Mouse (Mus musculus): ENCODE data around the gene 4933425L06Rik. TPM values are rescaled to one million over a fixed set of nuclear protein-coding genes. Genes with fewer than 3 reads are reported as not detected.

The 4933425L06Rik gene
- polyA plus RNA-seq, 1 experiment from 2014 or later: not detected

- Histone ChIP-seq H3K27ac (replicated peaks; ENCODE audit: low read depth, low read length) (no peak within 1 kb of the TSS), H3K9me3 (replicated peaks; ENCODE audit: control insufficient read depth, low read length) (no peaks in the 10 kb centered on the region), H3K4me2 (ENCODE audit: low read depth, low read length) (peak within 1 kb of the TSS; percentile 95), H3K27me3 (ENCODE audit: control insufficient read depth, insufficient read depth, low read length) (peaks cover 3% of the 10 kb centered on the region; the same call in 1 of the 2 replicates), H3K4me1 (ENCODE audit: control insufficient read depth, insufficient read depth, low read length) (no peaks in the 10 kb centered on the region), H3K9ac (replicated peaks; ENCODE audit: low read length) (peak within 1 kb of the TSS; percentile 65), H3K4me3 (ENCODE audit: low read depth, low read length) (peak within 1 kb of the TSS; percentile 59), H3K36me3 (replicated peaks; ENCODE audit: control insufficient read depth, insufficient read depth, low read depth, low read length) (no peaks in the 10 kb centered on the region)
- DNase-seq (ENCODE audit: low spot score): peak; percentile 77
- peak; percentile 85 for ATAC-seq (replicated peaks; ENCODE audit: insufficient number of reproducible peaks, low FRiP score, low TSS enrichment, low read depth)
- WGBS: under 1% methylated on average over 74 of the region's 75 CpGs
Measured at GRCm38 (mm10) chr13:105054181-105054940, 27.6 kb upstream of the 4933425L06Rik start, which contains the start of gene Rgs7bp. Gene Rgs7bp, minus strand, starts transcription at chr13:105054930.

DNA sequence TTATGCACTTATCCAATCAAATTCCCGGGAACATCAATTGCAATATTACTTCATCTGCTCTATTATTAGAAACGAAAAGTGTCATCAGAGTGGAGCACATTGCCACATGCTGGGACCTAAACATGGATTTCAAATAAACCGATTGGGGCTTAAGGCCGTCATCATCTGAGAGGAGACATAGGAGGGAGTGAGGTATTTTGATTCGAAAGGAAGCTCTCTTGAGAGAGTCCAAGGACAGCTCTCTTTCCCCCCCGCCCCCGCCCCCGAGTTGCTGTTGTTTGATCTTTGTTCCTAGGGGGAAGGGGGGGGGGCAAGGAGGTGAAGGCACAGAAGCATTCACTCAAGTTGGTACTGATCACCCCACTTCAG is 27.0 kb upstream of the 4933425L06Rik start:
- no peak for ATAC-seq (replicated peaks; ENCODE audit: insufficient number of reproducible peaks, low FRiP score, low TSS enrichment, low read depth)
- Histone ChIP-seq H3K36me3 (replicated peaks; ENCODE audit: control insufficient read depth, insufficient read depth, low read depth, low read length) (no peaks in the 10 kb centered on the region), H3K4me2 (ENCODE audit: low read depth, low read length) (peak overlapping the region; percentile 95), H3K9me3 (replicated peaks; ENCODE audit: control insufficient read depth, low read length) (no peaks in the 10 kb centered on the region), H3K4me1 (ENCODE audit: control insufficient read depth, insufficient read depth, low read length) (no peaks in the 10 kb centered on the region), H3K27me3 (ENCODE audit: control insufficient read depth, insufficient read depth, low read length) (peaks cover 3% of the 10 kb centered on the region; the same call in 1 of the 2 replicates), H3K27ac (replicated peaks; ENCODE audit: low read depth, low read length) (no peak overlapping the region), H3K9ac (replicated peaks; ENCODE audit: low read length) (peak overlapping the region; percentile 65), H3K4me3 (ENCODE audit: low read depth, low read length) (peak overlapping the region; percentile 59)
- DNase-seq (ENCODE audit: low spot score): no peak
- WGBS: under 1% methylated on average over 8 of the region's 8 CpGs

DNA sequence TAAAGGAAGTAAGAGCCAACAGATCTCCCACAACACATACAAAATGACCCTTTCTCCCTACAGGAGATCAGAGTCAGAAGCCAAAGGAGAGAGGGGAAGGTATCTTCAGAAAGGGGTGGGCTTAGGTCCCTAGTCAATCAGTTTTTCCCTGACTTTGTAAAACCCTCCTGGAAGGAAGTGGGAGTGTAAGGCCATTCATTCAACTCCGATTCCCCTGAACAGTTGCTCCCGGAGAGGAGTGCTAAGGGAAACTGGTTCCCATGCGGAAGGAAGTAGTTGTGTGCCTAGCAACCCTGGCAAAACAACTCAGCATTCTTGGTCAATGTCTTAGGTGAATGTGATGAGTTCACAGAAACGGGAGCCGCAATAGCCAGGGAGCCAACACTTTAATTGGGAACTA is 26.5 kb upstream of the 4933425L06Rik start:
- no peaks in the 10 kb centered on the region for H3K36me3 ChIP-seq (replicated peaks; ENCODE audit: control insufficient read depth, insufficient read depth, low read depth, low read length)
- ATAC-seq (replicated peaks; ENCODE audit: insufficient number of reproducible peaks, low FRiP score, low TSS enrichment, low read depth) (no peak), DNase-seq (ENCODE audit: low spot score) (peak; percentile 35)
- H3K4me3 ChIP-seq (ENCODE audit: low read depth, low read length): no peak overlapping the region
- H3K27ac ChIP-seq (replicated peaks; ENCODE audit: low read depth, low read length): no peak overlapping the region
- H3K27me3 ChIP-seq (ENCODE audit: control insufficient read depth, insufficient read depth, low read length): peaks cover 3% of the 10 kb centered on the region; the same call in 1 of the 2 replicates
- no peaks in the 10 kb centered on the region for H3K4me1 ChIP-seq (ENCODE audit: control insufficient read depth, insufficient read depth, low read length)
- no peak overlapping the region for H3K4me2 ChIP-seq (ENCODE audit: low read depth, low read length)
- 17% methylated on average over 5 of the region's 5 CpGs for WGBS
- no peak overlapping the region for H3K9ac ChIP-seq (replicated peaks; ENCODE audit: low read length)
- H3K9me3 ChIP-seq (replicated peaks; ENCODE audit: control insufficient read depth, low read length): no peaks in the 10 kb centered on the region

- no peak overlapping the region for H3K4me2 ChIP-seq (ENCODE audit: low read depth, low read length)
- DNase-seq (ENCODE audit: low spot score) (no peak), ATAC-seq (replicated peaks; ENCODE audit: insufficient number of reproducible peaks, low FRiP score, low TSS enrichment, low read depth) (no peak)
- H3K27me3 ChIP-seq (ENCODE audit: control insufficient read depth, insufficient read depth, low read length): no peaks in the 10 kb centered on the region
- H3K9me3 ChIP-seq (replicated peaks; ENCODE audit: control insufficient read depth, low read length): no peaks in the 10 kb centered on the region
- H3K36me3 ChIP-seq (replicated peaks; ENCODE audit: control insufficient read depth, insufficient read depth, low read depth, low read length): no peaks in the 10 kb centered on the region
- H3K4me3 ChIP-seq (ENCODE audit: low read depth, low read length): no peak overlapping the region
- no peak overlapping the region for H3K9ac ChIP-seq (replicated peaks; ENCODE audit: low read length)
- H3K27ac ChIP-seq (replicated peaks; ENCODE audit: low read depth, low read length): no peak overlapping the region
- no peaks in the 10 kb centered on the region for H3K4me1 ChIP-seq (ENCODE audit: control insufficient read depth, insufficient read depth, low read length)
Measured at GRCm38 (mm10) chr13:105066119-105066518, 15.8 kb upstream of the 4933425L06Rik start.

DNA sequence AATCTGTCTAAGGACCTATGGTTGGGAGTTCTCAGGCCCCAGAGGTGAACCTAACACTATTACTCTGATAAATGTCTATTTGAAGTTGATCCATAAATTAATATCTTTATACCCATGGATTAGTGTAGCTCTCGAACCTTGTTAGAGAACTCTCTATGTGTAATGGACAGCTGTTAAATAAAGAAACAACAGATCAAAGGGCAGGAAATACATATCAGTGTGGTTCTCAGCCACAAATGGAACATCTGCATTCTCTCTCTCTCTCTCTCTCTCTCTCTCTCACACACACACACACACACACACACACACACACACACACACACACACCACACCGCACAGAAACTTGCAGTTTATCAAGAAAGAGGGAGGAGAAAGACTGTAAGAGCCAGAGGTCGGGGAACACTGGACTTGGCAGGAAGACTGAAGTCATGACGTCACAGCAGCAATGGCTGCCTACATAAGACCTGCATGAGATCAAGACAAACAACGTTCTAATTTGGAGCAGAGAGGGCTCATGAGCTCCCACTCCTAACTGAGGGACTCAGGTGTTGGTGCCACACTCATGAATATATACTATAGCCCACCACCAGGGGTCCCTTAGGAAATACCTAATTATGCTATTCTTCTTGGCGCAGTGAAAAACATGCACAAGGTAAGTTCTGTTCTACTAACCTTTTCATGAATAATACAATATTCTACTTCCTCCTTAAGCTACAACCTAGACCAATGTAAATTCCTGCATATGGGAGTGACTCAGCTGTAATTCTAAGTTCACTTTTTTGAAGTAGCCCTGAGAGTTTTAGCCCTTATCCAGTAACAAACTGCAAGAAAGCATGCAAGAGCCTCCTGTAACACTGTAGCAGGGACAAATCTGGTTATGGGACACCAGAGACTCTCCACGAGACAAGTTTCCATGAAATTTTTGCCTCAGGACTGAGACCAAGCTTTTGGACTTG is 14.8 kb upstream of the 4933425L06Rik start:
- Histone ChIP-seq H3K27me3 (ENCODE audit: control insufficient read depth, insufficient read depth, low read length) (no peaks in the 10 kb centered on the region), H3K4me1 (ENCODE audit: control insufficient read depth, insufficient read depth, low read length) (no peaks in the 10 kb centered on the region), H3K9me3 (replicated peaks; ENCODE audit: control insufficient read depth, low read length) (no peaks in the 10 kb centered on the region), H3K9ac (replicated peaks; ENCODE audit: low read length) (no peak overlapping the region), H3K4me2 (ENCODE audit: low read depth, low read length) (no peak overlapping the region), H3K36me3 (replicated peaks; ENCODE audit: control insufficient read depth, insufficient read depth, low read depth, low read length) (no peaks in the 10 kb centered on the region), H3K4me3 (ENCODE audit: low read depth, low read length) (no peak overlapping the region), H3K27ac (replicated peaks; ENCODE audit: low read depth, low read length) (no peak overlapping the region)
- 69% methylated on average over 7 of the region's 7 CpGs for WGBS
- no peak for ATAC-seq (replicated peaks; ENCODE audit: insufficient number of reproducible peaks, low FRiP score, low TSS enrichment, low read depth)
- DNase-seq (ENCODE audit: low spot score): no peak

DNA sequence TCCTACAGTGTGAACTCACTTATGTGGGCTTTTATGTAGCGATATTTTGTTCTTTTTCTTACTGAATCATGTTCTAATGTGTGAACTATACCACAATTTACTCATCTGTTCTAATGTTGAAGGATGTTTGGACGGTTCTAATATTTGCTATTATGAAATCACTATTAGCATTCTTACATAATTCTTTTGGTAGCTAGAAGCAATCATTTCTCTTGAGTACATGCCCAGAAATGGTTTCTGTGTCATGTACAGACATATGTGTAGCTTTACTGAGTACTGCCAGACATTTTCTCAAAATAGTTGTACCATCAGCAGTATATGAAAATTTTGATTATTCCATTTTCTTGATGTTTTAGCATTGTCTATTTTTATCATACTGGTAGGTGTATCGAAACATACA is 7.4 kb downstream of the 4933425L06Rik start:
- no peak overlapping the region for H3K27ac ChIP-seq (replicated peaks; ENCODE audit: low read depth, low read length)
- no peak overlapping the region for H3K4me2 ChIP-seq (ENCODE audit: low read depth, low read length)
- no peaks in the 10 kb centered on the region for H3K27me3 ChIP-seq (ENCODE audit: control insufficient read depth, insufficient read depth, low read length)
- 90% methylated on average over 3 of the region's 3 CpGs for WGBS
- H3K4me3 ChIP-seq (ENCODE audit: low read depth, low read length): no peak overlapping the region
- H3K36me3 ChIP-seq (replicated peaks; ENCODE audit: control insufficient read depth, insufficient read depth, low read depth, low read length): no peaks in the 10 kb centered on the region
- no peak for DNase-seq (ENCODE audit: low spot score)
- no peak overlapping the region for H3K9ac ChIP-seq (replicated peaks; ENCODE audit: low read length)
- H3K9me3 ChIP-seq (replicated peaks; ENCODE audit: control insufficient read depth, low read length): no peaks in the 10 kb centered on the region
- H3K4me1 ChIP-seq (ENCODE audit: control insufficient read depth, insufficient read depth, low read length): no peaks in the 10 kb centered on the region
- ATAC-seq (replicated peaks; ENCODE audit: insufficient number of reproducible peaks, low FRiP score, low TSS enrichment, low read depth): no peak

DNA sequence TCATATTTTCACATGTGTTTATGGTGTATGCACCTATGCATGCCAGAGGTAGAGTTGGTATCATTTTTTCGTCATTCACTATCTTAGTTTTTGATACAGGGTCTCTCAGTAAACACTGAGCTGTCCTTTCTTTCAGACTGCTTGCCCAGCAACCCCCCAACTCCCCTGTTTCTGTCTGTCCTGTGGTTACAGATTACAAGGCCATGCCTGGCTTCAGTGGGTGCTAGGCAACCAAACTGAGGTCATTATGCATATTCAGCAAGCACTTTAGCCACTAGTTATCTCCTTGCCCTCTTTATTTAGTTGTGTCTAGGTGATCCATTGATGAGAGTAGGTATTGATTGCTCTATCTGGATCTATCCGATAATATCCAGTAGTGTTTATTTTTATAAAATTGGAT is 14.4 kb downstream of the 4933425L06Rik start:
- no peak for ATAC-seq (replicated peaks; ENCODE audit: insufficient number of reproducible peaks, low FRiP score, low TSS enrichment, low read depth)
- WGBS: 79% methylated on average over 2 of the region's 2 CpGs
- Histone ChIP-seq H3K27ac (replicated peaks; ENCODE audit: low read depth, low read length) (no peak overlapping the region), H3K4me2 (ENCODE audit: low read depth, low read length) (no peak overlapping the region), H3K36me3 (replicated peaks; ENCODE audit: control insufficient read depth, insufficient read depth, low read depth, low read length) (no peaks in the 10 kb centered on the region), H3K9ac (replicated peaks; ENCODE audit: low read length) (no peak overlapping the region), H3K4me1 (ENCODE audit: control insufficient read depth, insufficient read depth, low read length) (no peaks in the 10 kb centered on the region), H3K9me3 (replicated peaks; ENCODE audit: control insufficient read depth, low read length) (no peaks in the 10 kb centered on the region), H3K4me3 (ENCODE audit: low read depth, low read length) (no peak overlapping the region), H3K27me3 (ENCODE audit: control insufficient read depth, insufficient read depth, low read length) (no peaks in the 10 kb centered on the region)
- no peak for DNase-seq (ENCODE audit: low spot score)

- Histone ChIP-seq H3K27me3 (ENCODE audit: control insufficient read depth, insufficient read depth, low read length) (no peaks in the 10 kb centered on the region), H3K9me3 (replicated peaks; ENCODE audit: control insufficient read depth, low read length) (no peaks in the 10 kb centered on the region), H3K4me1 (ENCODE audit: control insufficient read depth, insufficient read depth, low read length) (no peaks in the 10 kb centered on the region), H3K4me3 (ENCODE audit: low read depth, low read length) (no peak overlapping the region), H3K36me3 (replicated peaks; ENCODE audit: control insufficient read depth, insufficient read depth, low read depth, low read length) (no peaks in the 10 kb centered on the region), H3K4me2 (ENCODE audit: low read depth, low read length) (no peak overlapping the region), H3K9ac (replicated peaks; ENCODE audit: low read length) (no peak overlapping the region), H3K27ac (replicated peaks; ENCODE audit: low read depth, low read length) (no peak overlapping the region)
- ATAC-seq (replicated peaks; ENCODE audit: insufficient number of reproducible peaks, low FRiP score, low TSS enrichment, low read depth) (no peak), DNase-seq (ENCODE audit: low spot score) (no peak)
- 82% methylated on average over 4 of the region's 4 CpGs for WGBS
Measured at GRCm38 (mm10) chr13:105100705-105101104, 18.8 kb downstream of the 4933425L06Rik start.
